Mouse (Mus musculus) MEL (cell line): ENCODE results near the gene Cdh13. TPM values are rescaled to one million over a fixed set of nuclear protein-coding genes. Genes with fewer than 3 reads are reported as not detected.

ENCODE experiments used
- DNase-seq: peaks from one replicate; pipeline ENCODE4 v3.0.0; 2011; ENCODE audit warnings: low read depth, low spot score
- H3K27ac ChIP-seq: 2 replicates; pipeline ENCODE4 v1.5.1; 2012; ENCODE audit warnings: low read depth, mild to moderate bottlenecking, control low read depth, low read length, moderate library complexity; ENCODE audit not compliant: control insufficient read depth
- H3K27me3 ChIP-seq, 2 experiments: fragments of 150-350 bp in 1 of 2; sonication (generic) in 1 of 2; 2 replicates each; pipeline ENCODE4 v1.6.1; 2012; ENCODE audit warnings: low read length in 2 of 2, mild to moderate bottlenecking in 2 of 2, improper control_type of control experiment in 1 of 2, moderate library complexity in 1 of 2; ENCODE audit not compliant: insufficient read depth in 2 of 2, control insufficient read depth in 1 of 2
- H3K36me3 ChIP-seq, 2 experiments: 2 replicates each; pipeline ENCODE4 v1.6.1; 2012 to 2014; ENCODE audit warnings: low read length in 2 of 2, improper control_type of control experiment in 1 of 2, inconsistent platforms in 1 of 2, mild to moderate bottlenecking in 1 of 2; ENCODE audit not compliant: insufficient read depth in 2 of 2, control insufficient read depth in 1 of 2
- H3K4me1 ChIP-seq, 2 experiments: fragments of 150-350 bp in 1 of 2; sonication (generic) in 1 of 2; 2 replicates each; pipeline ENCODE4 v1.6.1; 2012; ENCODE audit warnings: low read length in 2 of 2, improper control_type of control experiment in 1 of 2, mild to moderate bottlenecking in 1 of 2; ENCODE audit not compliant: insufficient read depth in 2 of 2, control insufficient read depth in 1 of 2
- H3K4me3 ChIP-seq, 2 experiments: fragments of 150-350 bp in 1 of 2; sonication (generic) in 1 of 2; 2 replicates each; pipeline ENCODE4 v1.5.1; 2012; ENCODE audit warnings: low read depth in 2 of 2, low read length in 2 of 2, mild to moderate bottlenecking in 2 of 2, moderate library complexity in 2 of 2, control low read depth in 1 of 2, improper control_type of control experiment in 1 of 2; ENCODE audit not compliant: control insufficient read depth in 1 of 2, insufficient read depth in 1 of 2
- H3K79me2 ChIP-seq: 2 replicates; pipeline ENCODE4 v1.6.1; 2012; ENCODE audit warnings: mild to moderate bottlenecking, low read length, moderate library complexity; ENCODE audit not compliant: control insufficient read depth, poor library complexity, insufficient read depth
- H3K9ac ChIP-seq: 2 replicates; pipeline ENCODE4 v1.6.1; 2012; ENCODE audit warnings: low read depth, mild to moderate bottlenecking, control low read depth, low read length, moderate library complexity; ENCODE audit not compliant: control insufficient read depth, poor library complexity, severe bottlenecking
- H3K9me3 ChIP-seq: fragments of 150-350 bp; sonication (generic); replicated peaks from 2 replicates; pipeline ENCODE4 v1.6.1; 2012; ENCODE audit warnings: mild to moderate bottlenecking, low read length, improper control_type of control experiment, moderate library complexity; ENCODE audit not compliant: insufficient read depth
- CHD1 ChIP-seq: IDR thresholded peaks from 2 replicates; pipeline ENCODE4 v1.6.1; 2012; ENCODE audit warnings: low read depth, mild to moderate bottlenecking, inconsistent platforms, low read length, improper control_type of control experiment
- CHD2 ChIP-seq: IDR thresholded peaks from 2 replicates; pipeline ENCODE4 v1.6.1; 2011; ENCODE audit warnings: low read length, improper control_type of control experiment
- CTCF ChIP-seq, 3 experiments: IDR thresholded peaks in 2 of 3; conservative IDR thresholded peaks in 1 of 3; 2 replicates each; pipeline ENCODE4 v1.5.1; 2011 to 2012; ENCODE audit warnings: low read length in 3 of 3, low read depth in 2 of 3, mild to moderate bottlenecking in 2 of 3, improper control_type of control experiment in 1 of 3, inconsistent platforms in 1 of 3, mixed read lengths in 1 of 3, moderate library complexity in 1 of 3; ENCODE audit not compliant: control insufficient read depth in 1 of 3, insufficient read depth in 1 of 3, poor library complexity in 1 of 3, severe bottlenecking in 1 of 3
- E2F4 ChIP-seq: IDR thresholded peaks from 2 replicates; pipeline ENCODE4 v1.6.1; 2011; ENCODE audit warnings: low read depth, low read length, improper control_type of control experiment, borderline replicate concordance
- ELF1 ChIP-seq: IDR thresholded peaks from 2 replicates; pipeline ENCODE4 v1.6.1; 2014; ENCODE audit warnings: low read depth, mild to moderate bottlenecking, inconsistent platforms, low read length, improper control_type of control experiment, moderate library complexity
- EP300 ChIP-seq, 2 experiments: IDR thresholded peaks; 2 replicates each; pipeline ENCODE4 v1.6.1; 2011; ENCODE audit warnings: improper control_type of control experiment in 2 of 2, low read length in 2 of 2, low read depth in 1 of 2, mild to moderate bottlenecking in 1 of 2
- ETS1 ChIP-seq: IDR thresholded peaks from 2 replicates; pipeline ENCODE4 v1.6.1; 2012; ENCODE audit warnings: low read depth, mild to moderate bottlenecking, inconsistent platforms, low read length, improper control_type of control experiment, moderate library complexity
- GABPA ChIP-seq: IDR thresholded peaks from 2 replicates; pipeline ENCODE4 v1.6.1; 2012; ENCODE audit warnings: low read depth, mild to moderate bottlenecking, inconsistent platforms, low read length, improper control_type of control experiment, moderate library complexity
- GATA1 ChIP-seq: IDR thresholded peaks from 2 replicates; pipeline ENCODE4 v1.6.1; 2011; ENCODE audit warnings: low read depth, low read length, improper control_type of control experiment
- HCFC1 ChIP-seq: IDR thresholded peaks from 2 replicates; pipeline ENCODE4 v1.6.1; 2012; ENCODE audit warnings: low read depth, mild to moderate bottlenecking, inconsistent platforms, low read length, improper control_type of control experiment, moderate library complexity
- JUND ChIP-seq: IDR thresholded peaks from 2 replicates; pipeline ENCODE4 v1.6.1; 2011; ENCODE audit warnings: low read depth, mild to moderate bottlenecking, improper control_type of control experiment, low read length
- KAT2A ChIP-seq: conservative IDR thresholded peaks from 2 replicates; pipeline ENCODE4 v1.6.1; 2012; ENCODE audit warnings: low read depth, low read length, improper control_type of control experiment, inconsistent platforms
- MAFK ChIP-seq: IDR thresholded peaks from 2 replicates; pipeline ENCODE4 v1.6.1; 2011; ENCODE audit warnings: low read depth, mild to moderate bottlenecking, low read length, improper control_type of control experiment, borderline replicate concordance
- MAX ChIP-seq: IDR thresholded peaks from 2 replicates; pipeline ENCODE4 v1.6.1; 2011; ENCODE audit warnings: low read length, improper control_type of control experiment
- MAZ ChIP-seq: IDR thresholded peaks from 2 replicates; pipeline ENCODE4 v1.6.1; 2012; ENCODE audit warnings: low read depth, mild to moderate bottlenecking, inconsistent platforms, low read length, improper control_type of control experiment
- MEF2A ChIP-seq: IDR thresholded peaks from 2 replicates; pipeline ENCODE4 v1.6.1; 2014; ENCODE audit warnings: low read depth, mild to moderate bottlenecking, inconsistent platforms, low read length, improper control_type of control experiment; ENCODE audit not compliant: poor library complexity, insufficient replicate concordance, severe bottlenecking; ENCODE audit errors: extremely low read depth
- MXI1 ChIP-seq: IDR thresholded peaks from 2 replicates; pipeline ENCODE4 v1.6.1; 2011; ENCODE audit warnings: mild to moderate bottlenecking, low read depth, low read length, improper control_type of control experiment
- MYB ChIP-seq: IDR thresholded peaks from 2 replicates; pipeline ENCODE4 v1.6.1; 2011; ENCODE audit warnings: mild to moderate bottlenecking, low read depth, low read length, improper control_type of control experiment
- MYC ChIP-seq: IDR thresholded peaks from 2 replicates; pipeline ENCODE4 v1.6.1; 2011; ENCODE audit warnings: low read depth, mild to moderate bottlenecking, low read length, improper control_type of control experiment, moderate library complexity
- NELFE ChIP-seq: IDR thresholded peaks from 2 replicates; pipeline ENCODE4 v1.6.1; 2011; ENCODE audit warnings: low read depth, low read length, improper control_type of control experiment
- NRF1 ChIP-seq: IDR thresholded peaks from 2 replicates; pipeline ENCODE4 v1.6.1; 2014; ENCODE audit warnings: low read depth, mild to moderate bottlenecking, inconsistent platforms, low read length, improper control_type of control experiment, moderate library complexity; ENCODE audit not compliant: poor library complexity, insufficient read depth, severe bottlenecking
- POLR2A ChIP-seq, 2 experiments: IDR thresholded peaks; 2 replicates each; pipeline ENCODE4 v1.6.1; 2011 to 2012; ENCODE audit warnings: low read length in 2 of 2, mild to moderate bottlenecking in 2 of 2, control low read depth in 1 of 2, improper control_type of control experiment in 1 of 2, low read depth in 1 of 2, moderate library complexity in 1 of 2; ENCODE audit not compliant: control insufficient read depth in 1 of 2, insufficient read depth in 1 of 2, poor library complexity in 1 of 2
- POLR2AphosphoS2 ChIP-seq: IDR thresholded peaks from 2 replicates; pipeline ENCODE4 v1.6.1; 2011; ENCODE audit warnings: low read length, improper control_type of control experiment
- POLR2AphosphoS5 ChIP-seq: IDR thresholded peaks from 2 replicates; pipeline ENCODE4 v1.6.1; 2012; ENCODE audit warnings: low read depth, borderline replicate concordance, mild to moderate bottlenecking, inconsistent platforms, low read length, moderate library complexity, mixed read lengths
- RAD21 ChIP-seq: IDR thresholded peaks from 2 replicates; pipeline ENCODE4 v1.6.1; 2011; ENCODE audit warnings: mild to moderate bottlenecking, low read depth, low read length, improper control_type of control experiment
- RCOR1 ChIP-seq: IDR thresholded peaks from 2 replicates; pipeline ENCODE4 v1.6.1; 2012; ENCODE audit warnings: low read depth, mild to moderate bottlenecking, inconsistent platforms, low read length, improper control_type of control experiment
- SIN3A ChIP-seq: IDR thresholded peaks from 2 replicates; pipeline ENCODE4 v1.6.1; 2012; ENCODE audit warnings: low read length, improper control_type of control experiment, inconsistent platforms
- SMC3 ChIP-seq: IDR thresholded peaks from 2 replicates; pipeline ENCODE4 v1.6.1; 2011; ENCODE audit warnings: low read depth, low read length, improper control_type of control experiment
- TAL1 ChIP-seq: IDR thresholded peaks from 2 replicates; pipeline ENCODE4 v1.6.1; 2012; ENCODE audit warnings: mild to moderate bottlenecking, inconsistent platforms, low read length, moderate library complexity, mixed read lengths
- TBP ChIP-seq: IDR thresholded peaks from 2 replicates; pipeline ENCODE4 v1.8.0; 2011; ENCODE audit warnings: low read depth, low read length, improper control_type of control experiment
- TCF12 ChIP-seq: IDR thresholded peaks from 2 replicates; pipeline ENCODE4 v1.6.1; 2014; ENCODE audit warnings: low read depth, mild to moderate bottlenecking, inconsistent platforms, low read length, improper control_type of control experiment, moderate library complexity
- UBTF ChIP-seq: IDR thresholded peaks from 2 replicates; pipeline ENCODE4 v1.6.1; 2012; ENCODE audit warnings: low read depth, mild to moderate bottlenecking, inconsistent platforms, low read length, improper control_type of control experiment, moderate library complexity, borderline replicate concordance; ENCODE audit not compliant: insufficient read depth
- USF2 ChIP-seq, 2 experiments: IDR thresholded peaks; 2 replicates each; pipeline ENCODE4 v1.6.1; 2011 to 2012; ENCODE audit warnings: improper control_type of control experiment in 2 of 2, low read length in 2 of 2, borderline replicate concordance in 1 of 2, inconsistent platforms in 1 of 2, low read depth in 1 of 2, mild to moderate bottlenecking in 1 of 2; ENCODE audit not compliant: insufficient read depth in 1 of 2
- ZC3H11A ChIP-seq: IDR thresholded peaks from 2 replicates; pipeline ENCODE4 v1.6.1; 2012; ENCODE audit warnings: low read depth, mild to moderate bottlenecking, inconsistent platforms, low read length, improper control_type of control experiment
- ZKSCAN1 ChIP-seq: IDR thresholded peaks from 2 replicates; pipeline ENCODE4 v1.6.1; 2012; ENCODE audit warnings: low read depth, mild to moderate bottlenecking, inconsistent platforms, low read length, improper control_type of control experiment, moderate library complexity
- ZMIZ1 ChIP-seq: IDR thresholded peaks from 2 replicates; pipeline ENCODE4 v1.6.1; 2012; ENCODE audit warnings: low read depth, mild to moderate bottlenecking, inconsistent platforms, low read length, improper control_type of control experiment, moderate library complexity
- polyA plus RNA-seq, 2 experiments: library from polyadenylated mRNA; stranded (reverse) in 1 of 2; unstranded in 1 of 2; fragments of >175 nt in 1 of 2; fragments of >200 nt in 1 of 2; gene quantifications; 2 replicates each; pipeline versions ENCODE4 v1.2.1 to v1.2.4; 2012; ENCODE audit warnings: low replicate concordance in 2 of 2, low read depth in 1 of 2; ENCODE audit not compliant: insufficient read length in 2 of 2, insufficient read depth in 1 of 2, missing spikeins in 1 of 2
- total RNA-seq: library from RNA; depleted of rRNA; stranded (reverse); fragments of 300-350 nt; gene quantifications from 2 replicates; pipeline ENCODE4 v1.2.3, GENCODE M21; 2012

Cdh13 gene
- total and polyA plus RNA-seq, 3 experiments: not detected

GRCm38 (mm10) chr8:119311412-119311811, 1027.9 kb downstream of the Cdh13 start:
- Histone ChIP-seq H3K9ac (no peak overlapping the region), H3K79me2 (no peaks in the 10 kb centered on the region), H3K27me3 (no peaks in the 10 kb centered on the region), H3K4me1 (no peaks in the 10 kb centered on the region), H3K9me3 (no peaks in the 10 kb centered on the region), H3K36me3 (no peaks in the 10 kb centered on the region), H3K4me3 (no peak overlapping the region), H3K27ac (no peak overlapping the region)
- peak; percentile 57 for DNase-seq
- TF ChIP-seq POLR2AphosphoS2 (no peak), UBTF (no peak), MXI1 (no peak), NRF1 (no peak), CTCF (IDR thresholded peaks at IDR 0.05 in 2 of 3, conservative IDR thresholded peaks at IDR 0.05 in 1 of 3; ENCODE audit: control insufficient read depth in 1 of 3, insufficient read depth in 1 of 3, low read depth in 2 of 3, low read length in 3 of 3, poor library complexity in 1 of 3, severe bottlenecking in 1 of 3) (peak; percentile 34 to 68 (median 67); a peak in 5 of 6 replicates), MAX (no peak), HCFC1 (no peak), CHD1 (no peak), MEF2A (no peak), ZMIZ1 (no peak), KAT2A (no peak), MYB (no peak), POLR2A (IDR thresholded peaks at IDR 0.05; ENCODE audit: control insufficient read depth in 1 of 2, insufficient read depth in 1 of 2, low read depth in 1 of 2, low read length in 2 of 2, poor library complexity in 1 of 2) (no peak), NELFE (no peak), USF2 (IDR thresholded peaks at IDR 0.05; ENCODE audit: borderline replicate concordance in 1 of 2, insufficient read depth in 1 of 2, low read depth in 1 of 2, low read length in 2 of 2) (no peak), RAD21 (peak; percentile 63), JUND (no peak), E2F4 (no peak), CHD2 (no peak), POLR2AphosphoS5 (no peak), EP300 (IDR thresholded peaks at IDR 0.05; ENCODE audit: low read depth in 1 of 2, low read length in 2 of 2) (no peak), TAL1 (no peak), MAZ (no peak), SIN3A (no peak), TBP (no peak), ELF1 (no peak), MAFK (no peak), TCF12 (no peak), ZKSCAN1 (no peak), MYC (no peak), ZC3H11A (peak; percentile 54), RCOR1 (no peak), SMC3 (peak; percentile 66), ETS1 (no peak), GABPA (no peak), GATA1 (no peak)
